Mouse (Mus musculus): Measurements from ENCODE around the gene Bcl2l13.

GRCm38 (mm10) chr6:120929421-120929820 is 93.4 kb downstream of the Bcl2l13 start:
- TF ChIP-seq POLR2A (IDR thresholded peaks at IDR 0.05; ENCODE audit: low read depth, low read length) = no peak
- no peak for TF ChIP-seq CTCF (IDR thresholded peaks at IDR 0.05; ENCODE audit: extremely low read depth, insufficient read depth, insufficient read length, insufficient replicate concordance)

All from spleen, adult 2 months (tissue).